Mouse (Mus musculus): ENCODE data around the gene Otub1.

The Otub1 gene

GRCm38 (mm10) chr19:7205326-7205725, 790 bp downstream of the Otub1 start:
- no peak for DNase-seq

- no peak for DNase-seq
These were observed 1.2 kb downstream of the Otub1 start for GRCm38 (mm10) chr19:7204898-7205297.

DNA sequence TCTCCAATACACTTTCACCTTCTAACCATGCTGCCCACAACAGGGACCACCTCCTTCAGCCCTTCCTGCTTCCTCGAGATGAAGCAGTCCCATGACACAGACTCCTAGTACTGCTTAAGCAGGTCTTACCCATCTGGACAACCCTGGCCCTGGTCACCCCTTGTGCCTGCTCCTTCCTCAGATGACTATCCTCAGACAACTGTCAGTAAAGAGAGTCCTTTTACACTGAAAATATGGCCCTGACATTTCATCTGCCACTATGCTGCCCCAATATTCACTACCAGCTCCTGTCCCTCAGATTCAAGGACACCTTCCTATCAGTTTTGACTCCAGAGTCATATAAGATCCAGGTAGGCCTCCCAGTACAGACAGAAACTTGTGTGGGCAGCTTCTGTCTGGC, 5.7 kb downstream of the Otub1 start:
- DNase-seq = no peak

- DNase-seq = no peak
These were observed 7.0 kb downstream of the Otub1 start for GRCm38 (mm10) chr19:7199089-7199488.

GRCm38 (mm10) chr19:7197445-7197844, 8.7 kb downstream of the Otub1 start:
- DNase-seq = no peak

GRCm38 (mm10) chr19:7196741-7197270, 9.3 kb downstream of the Otub1 start:
- DNase-seq = no peak

DNA sequence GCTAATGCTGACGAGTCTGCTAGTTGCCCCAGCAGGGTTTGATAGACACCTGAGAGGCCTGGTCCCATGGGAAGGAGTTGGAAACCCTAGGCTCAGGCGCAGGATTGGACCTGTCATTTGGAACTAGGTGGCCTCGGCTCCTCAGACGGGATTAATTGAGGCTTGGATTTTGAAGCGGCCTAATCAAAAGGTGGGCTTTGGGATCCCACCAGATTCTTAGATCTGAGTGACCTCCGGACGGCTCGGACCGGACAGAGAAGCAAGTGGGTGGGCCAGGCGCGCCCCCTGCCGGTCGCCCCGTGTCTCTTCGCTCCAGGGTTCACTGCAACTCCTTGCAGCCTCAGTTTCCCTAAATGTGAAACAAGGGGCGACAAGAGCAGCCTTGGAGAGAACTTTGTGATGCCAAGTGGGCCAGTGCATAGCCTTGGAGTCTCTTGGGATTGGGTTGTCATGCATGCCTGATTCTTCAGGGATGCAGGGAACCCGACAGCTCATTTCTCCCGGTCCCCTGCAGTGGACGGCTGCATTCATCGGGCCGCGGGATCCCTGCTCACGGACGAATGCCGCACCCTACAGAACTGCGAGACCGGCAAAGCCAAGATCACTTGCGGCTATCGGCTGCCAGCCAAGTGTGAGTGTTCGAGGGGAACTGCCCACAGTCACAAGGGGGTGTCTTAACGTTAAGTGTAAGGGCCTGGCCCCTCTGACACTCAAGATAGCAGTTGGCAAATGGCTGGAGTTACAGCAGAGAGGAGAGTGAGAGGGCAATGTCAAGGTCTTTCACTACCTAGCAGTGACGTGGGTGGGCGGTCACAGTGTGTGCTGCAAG, 10.0 kb downstream of the Otub1 start:
- DNase-seq = peak; percentile 52

DNA sequence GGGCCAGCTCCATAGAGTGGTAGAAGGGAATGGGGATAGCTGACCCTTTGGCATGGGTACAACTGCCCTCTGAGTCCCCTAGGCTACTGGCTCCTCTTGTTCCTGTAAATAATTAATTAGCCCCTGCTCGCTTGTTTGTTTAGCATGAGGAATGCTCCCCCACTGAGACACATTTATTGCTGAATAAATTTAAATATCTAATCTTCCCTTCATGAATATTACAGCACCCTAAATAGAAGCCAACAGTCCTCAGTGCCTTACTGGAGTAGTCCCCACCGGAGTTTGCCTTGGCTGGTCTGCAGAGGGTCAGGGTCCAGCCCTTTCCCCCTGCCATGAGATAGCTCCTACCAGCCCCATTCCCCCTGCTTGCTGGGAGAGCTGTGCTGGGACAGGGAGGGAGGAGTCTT, 13.6 kb downstream of the Otub1 start:
- DNase-seq = no peak

DNA sequence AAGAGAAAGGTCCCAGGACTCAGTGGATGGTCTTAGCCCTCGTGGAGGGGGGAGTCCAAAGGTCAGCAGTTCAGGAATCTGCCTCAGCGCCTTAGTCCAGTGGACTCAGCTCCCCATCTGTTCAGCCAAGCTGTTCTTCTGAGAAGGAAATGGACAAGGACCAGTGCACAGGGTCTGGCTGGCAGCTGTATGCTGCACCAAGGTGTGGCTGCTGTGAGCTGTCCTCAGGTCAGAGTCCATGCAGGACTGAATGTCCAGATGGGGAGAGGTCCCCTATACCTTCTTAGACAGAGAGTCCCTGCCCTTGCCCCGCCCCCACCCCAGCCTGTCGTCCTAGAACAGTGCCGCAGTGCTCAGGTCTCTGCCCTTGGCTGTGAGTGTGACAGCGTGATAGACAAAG, 14.5 kb downstream of the Otub1 start:
- DNase-seq = no peak

DNA sequence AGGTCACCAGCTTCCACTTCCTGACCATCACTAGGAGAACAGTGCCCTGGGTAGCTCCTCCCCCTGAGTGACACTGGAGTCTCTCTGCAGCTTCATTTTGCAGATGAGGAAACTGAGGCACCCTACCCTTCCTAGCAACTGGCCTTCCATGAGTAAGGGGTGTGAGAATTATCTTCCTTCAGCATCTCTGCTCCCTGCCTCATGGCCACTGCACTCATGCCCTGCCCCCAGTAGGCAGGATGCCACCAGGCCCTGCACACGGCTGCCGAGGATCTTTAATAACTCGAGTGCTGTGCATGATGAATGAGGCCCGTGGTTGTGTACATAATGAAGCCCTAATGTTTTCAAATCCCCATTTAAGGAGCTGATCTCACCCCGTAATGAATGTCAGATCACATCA, 15.1 kb downstream of the Otub1 start:
- DNase-seq = no peak

GRCm38 (mm10) chr19:7189026-7189425, 17.1 kb downstream of the Otub1 start:
- no peak for DNase-seq

- DNase-seq = no peak
These were observed 19.0 kb downstream of the Otub1 start for GRCm38 (mm10) chr19:7187157-7187556.

DNA sequence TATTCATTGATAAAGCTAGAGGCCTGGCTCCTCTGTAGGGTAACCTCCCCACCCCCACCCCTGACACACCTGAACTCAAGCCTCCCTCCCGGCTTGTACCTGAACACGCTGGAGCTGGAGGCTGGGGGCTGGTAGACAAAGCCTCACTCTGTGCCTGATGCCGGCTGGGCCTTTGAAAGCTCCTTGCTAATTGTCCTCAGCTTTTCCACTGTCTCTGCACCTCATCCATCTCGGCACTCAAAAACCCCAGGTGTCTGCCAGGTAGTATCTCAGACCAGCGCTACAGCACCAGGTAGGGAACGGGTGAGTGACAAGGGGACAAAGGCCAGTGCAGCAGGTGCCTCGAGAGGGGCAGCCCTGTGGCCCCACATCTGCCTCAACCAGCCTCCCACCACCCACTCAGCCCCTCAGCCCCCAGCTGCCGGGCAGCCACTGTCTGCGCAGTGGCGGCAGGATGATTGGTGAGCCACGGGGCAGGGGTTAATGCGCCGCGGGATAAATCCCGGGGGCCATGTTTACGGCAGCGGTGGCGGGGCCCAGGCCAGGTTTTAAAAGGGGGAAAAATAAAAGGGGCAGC, 20.3 kb downstream of the Otub1 start:
- DNase-seq = no peak

DNA sequence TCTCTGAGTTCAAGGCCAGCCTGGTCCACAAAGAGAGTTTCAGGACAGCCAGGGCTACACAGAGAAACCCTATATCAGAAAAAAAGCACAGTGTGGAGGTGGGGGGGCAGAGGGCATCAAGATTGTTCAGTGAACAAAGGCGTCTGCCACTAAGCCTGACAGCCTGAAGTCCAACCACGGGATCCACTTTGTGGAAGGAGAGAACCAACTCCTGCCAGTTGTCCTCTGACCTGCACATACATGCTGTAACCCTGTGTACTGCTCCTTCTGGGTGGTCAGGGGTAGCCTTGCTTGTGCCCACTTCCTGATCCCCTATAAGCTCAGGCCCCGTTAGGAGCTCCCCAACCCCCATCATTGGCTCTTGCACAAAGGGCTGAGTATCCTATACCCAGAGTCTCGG, 21.1 kb downstream of the Otub1 start:
- DNase-seq = no peak

GRCm38 (mm10) chr19:7183419-7183818, 22.7 kb downstream of the Otub1 start:
- DNase-seq = no peak

- DNase-seq = peak; percentile 61
These were observed 23.7 kb downstream of the Otub1 start for GRCm38 (mm10) chr19:7182273-7182949.

DNA sequence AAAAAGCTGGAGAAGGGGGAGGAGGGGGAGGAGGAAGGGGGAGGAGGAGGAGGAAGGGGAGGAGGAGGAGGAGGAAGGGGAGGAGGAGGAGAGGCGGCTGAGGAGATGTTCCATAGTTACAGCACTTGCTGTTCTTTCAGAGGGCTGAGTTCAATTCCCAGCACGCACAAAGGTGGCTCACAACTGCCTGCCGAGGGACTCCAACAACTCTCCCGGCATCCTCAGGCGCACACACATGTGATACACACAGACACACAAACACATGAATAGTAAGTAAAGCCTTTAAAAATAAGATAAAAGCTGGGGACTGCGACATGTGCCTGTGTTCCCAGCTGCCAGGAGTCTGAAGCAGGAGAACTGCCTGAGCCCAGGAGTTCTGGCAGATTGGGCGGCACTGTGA, 24.6 kb downstream of the Otub1 start:
- DNase-seq = no peak

DNA sequence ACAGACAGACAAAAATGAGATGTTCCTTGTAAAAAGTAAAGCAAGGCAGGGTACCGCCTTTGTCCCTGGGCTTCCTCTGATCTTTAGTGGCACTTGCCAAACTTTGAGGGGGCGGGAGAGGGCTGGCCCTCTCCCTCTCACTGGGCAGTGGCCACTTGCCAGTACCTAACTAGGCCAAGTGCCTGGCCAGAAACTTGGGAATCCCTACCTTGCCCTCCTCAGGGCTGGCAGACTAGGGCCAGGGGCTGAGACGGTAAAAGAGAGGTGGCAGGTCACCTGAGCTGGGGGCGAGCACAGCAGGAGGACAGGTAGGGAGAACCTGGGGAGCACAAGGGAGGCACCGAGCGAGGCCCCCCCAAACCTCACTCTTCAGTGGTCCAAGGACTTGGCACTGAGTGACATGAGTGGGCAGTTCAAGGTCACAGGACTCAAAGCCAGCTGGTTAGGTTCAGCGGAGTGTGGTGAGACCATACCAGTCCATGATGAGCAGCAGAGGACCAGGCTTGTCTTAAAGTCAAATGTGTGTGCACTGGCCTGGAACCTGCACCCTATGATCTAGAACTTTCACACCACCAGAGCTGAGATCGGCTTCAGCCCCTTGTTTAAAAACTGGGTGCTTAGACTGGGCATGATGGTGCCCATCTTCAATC, 25.2 kb downstream of the Otub1 start:
- DNase-seq = peak; percentile 37

DNA sequence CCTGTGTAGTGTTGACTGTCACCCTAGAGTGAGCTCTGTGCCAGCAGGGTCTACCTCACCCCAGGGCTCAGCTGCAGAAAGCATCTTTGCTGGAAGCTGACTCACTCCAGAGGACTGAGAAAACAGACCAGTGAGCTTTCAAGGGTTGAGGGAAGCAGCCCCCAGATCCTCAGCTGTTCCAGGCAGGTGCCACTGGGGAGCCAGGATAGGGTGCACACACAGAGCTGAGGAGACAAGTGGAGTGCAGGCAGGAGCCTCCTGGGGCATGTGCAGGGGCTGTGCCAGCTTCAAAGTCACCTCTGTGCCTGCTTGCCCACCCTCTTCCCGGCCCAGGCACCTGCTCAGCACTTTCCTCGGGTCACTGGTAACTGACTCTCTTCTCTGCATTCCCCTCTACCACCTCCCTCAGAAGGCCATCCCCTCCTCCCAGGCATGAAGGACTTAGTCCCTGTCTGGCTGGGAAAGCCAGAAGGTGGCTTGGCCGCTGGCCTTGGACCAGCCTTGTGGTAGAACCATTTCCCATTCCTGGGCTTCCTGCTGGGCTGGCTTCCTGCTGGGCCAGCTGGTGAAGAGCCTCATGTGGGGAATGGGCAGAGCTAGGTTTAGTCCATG, 27.2 kb downstream of the Otub1 start:
- DNase-seq = no peak

GRCm38 (mm10) chr19:7177804-7178511, 28.2 kb downstream of the Otub1 start:
- peak; percentile 35 for DNase-seq

DNA sequence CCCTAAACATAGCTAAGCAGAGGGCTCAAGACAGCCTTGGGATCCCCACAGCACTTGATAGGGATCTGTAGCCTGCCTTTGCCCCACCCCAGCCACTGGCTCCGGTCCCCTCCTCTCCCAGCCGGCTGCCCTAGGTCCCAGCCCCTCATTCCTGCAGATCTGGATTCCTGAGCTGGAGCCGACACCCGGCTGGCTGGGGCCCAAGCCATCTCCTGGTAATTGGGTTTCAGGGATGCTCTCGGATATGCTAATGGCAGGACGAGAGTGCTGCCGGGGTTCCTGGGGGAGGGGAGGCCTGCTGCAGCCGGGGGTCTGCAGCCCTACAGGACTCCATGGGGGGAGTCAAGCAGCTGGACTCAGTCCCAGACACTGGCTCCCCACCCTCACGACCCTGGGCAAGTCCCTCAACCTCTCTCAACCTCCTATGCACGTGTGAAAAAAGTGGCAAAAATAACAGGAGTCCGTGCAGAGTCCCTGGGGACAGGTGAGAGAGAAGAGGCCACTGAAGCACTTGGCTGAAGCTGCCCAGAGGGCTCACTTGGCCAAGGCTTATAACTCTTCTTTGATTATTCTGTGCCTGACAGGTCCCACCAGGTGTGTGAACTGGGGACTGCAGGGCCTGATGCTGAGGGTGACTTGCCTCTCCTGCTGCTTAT, 29.9 kb downstream of the Otub1 start:
- DNase-seq = no peak

Measured in right cerebral cortex, adult 18-20 months (tissue).